Mouse (Mus musculus) lung, adult 2 months (tissue): ENCODE measurements around the gene Hfe2. TPM values are rescaled to one million over a fixed set of nuclear protein-coding genes. Genes with fewer than 3 reads are reported as not detected.
A peak's percentile ranks its signal among the peaks of the same experiment; 100 is the strongest.
"Not testable (repeated sequence)": the region's sequence is repeated elsewhere in the genome, so short reads cannot be mapped to it uniquely, and the experiment has no call there.

ENCODE experiments used
- DNase-seq: peaks from one replicate; pipeline ENCODE4 v3.0.0; 2022
- H3K4me1 ChIP-seq: fragments of 200-500 bp; 2 replicates; pipeline ENCODE4 v1.6.1; 2011; ENCODE audit warnings: low read length; ENCODE audit not compliant: control insufficient read depth, insufficient read depth
- H3K4me3 ChIP-seq: fragments of 200-500 bp; replicated peaks from 2 replicates; pipeline ENCODE3; 2011; ENCODE audit warnings: low read depth, mild to moderate bottlenecking, control low read depth, low read length; ENCODE audit errors: extremely low read depth
- CTCF ChIP-seq: fragments of 200-500 bp; IDR thresholded peaks from 2 replicates; pipeline ENCODE4 v1.5.1; 2011; ENCODE audit warnings: mild to moderate bottlenecking, low read length, control low read depth; ENCODE audit not compliant: insufficient read depth
- POLR2A ChIP-seq: fragments of 200-500 bp; IDR thresholded peaks from 2 replicates; pipeline ENCODE4 v1.6.1; 2011; ENCODE audit warnings: low read depth, mild to moderate bottlenecking, control low read depth, low read length, borderline replicate concordance; ENCODE audit errors: extremely low read depth
- WGBS: fragments of 180-500 bp; shearing (Covaris S2); methylation state at CpG from one replicate; pipeline ENCODE4 v1.1.7; 2018; 5-methylcytosine and 5-hydroxymethylcytosine counted together
- polyA plus RNA-seq: library from polyadenylated mRNA; depleted of rRNA; stranded (reverse); fragments of >200 nt; gene quantifications from 2 replicates; pipeline ENCODE4 v1.2.3, GENCODE M21; 2012

The Hfe2 gene
- polyA plus RNA-seq, 1 experiment = 13.8 TPM

DNA sequence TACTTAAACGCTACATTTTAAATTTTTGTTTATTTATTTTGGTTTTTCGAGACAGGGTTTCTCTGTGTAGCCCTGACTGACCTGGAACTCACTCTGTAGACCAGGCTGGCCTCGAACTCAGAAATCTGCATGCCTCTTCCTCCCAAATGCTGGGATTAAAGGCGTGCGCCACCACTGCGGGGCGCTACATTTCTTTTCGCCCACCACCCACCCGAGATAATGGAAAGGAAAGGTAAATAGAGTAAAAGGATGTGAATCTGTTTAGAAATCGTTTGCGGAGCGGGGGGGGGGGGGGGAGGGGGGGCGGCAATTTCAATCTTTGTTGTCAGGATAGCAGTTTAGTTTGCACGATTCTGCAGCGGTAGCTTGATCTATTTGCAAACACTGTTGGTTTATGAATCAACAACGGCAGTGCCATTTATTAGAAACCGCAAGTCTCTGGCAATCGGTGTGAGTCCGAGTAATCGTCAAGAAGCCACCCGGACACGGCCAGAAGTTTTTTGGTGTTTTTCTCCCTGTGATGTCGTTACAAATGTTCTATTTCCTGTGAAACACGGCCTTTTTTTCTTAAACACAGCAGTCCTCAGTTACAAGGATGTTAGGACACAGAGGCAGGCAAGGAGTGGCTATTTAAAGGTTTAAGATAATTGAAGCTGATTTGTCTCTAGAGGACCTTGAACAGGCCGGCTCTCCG lies 37.2 kb upstream of the Hfe2 start:
- TF ChIP-seq CTCF (peak; percentile 19; the same call in 1 of the 2 replicates), POLR2A (no peak)
- peak; percentile 39 for DNase-seq
- H3K4me3 ChIP-seq = peak overlapping the region; percentile 63
- H3K4me1 ChIP-seq = no peaks in the 10 kb centered on the region
- 2% methylated on average over 26 of the region's 26 CpGs for WGBS

DNA sequence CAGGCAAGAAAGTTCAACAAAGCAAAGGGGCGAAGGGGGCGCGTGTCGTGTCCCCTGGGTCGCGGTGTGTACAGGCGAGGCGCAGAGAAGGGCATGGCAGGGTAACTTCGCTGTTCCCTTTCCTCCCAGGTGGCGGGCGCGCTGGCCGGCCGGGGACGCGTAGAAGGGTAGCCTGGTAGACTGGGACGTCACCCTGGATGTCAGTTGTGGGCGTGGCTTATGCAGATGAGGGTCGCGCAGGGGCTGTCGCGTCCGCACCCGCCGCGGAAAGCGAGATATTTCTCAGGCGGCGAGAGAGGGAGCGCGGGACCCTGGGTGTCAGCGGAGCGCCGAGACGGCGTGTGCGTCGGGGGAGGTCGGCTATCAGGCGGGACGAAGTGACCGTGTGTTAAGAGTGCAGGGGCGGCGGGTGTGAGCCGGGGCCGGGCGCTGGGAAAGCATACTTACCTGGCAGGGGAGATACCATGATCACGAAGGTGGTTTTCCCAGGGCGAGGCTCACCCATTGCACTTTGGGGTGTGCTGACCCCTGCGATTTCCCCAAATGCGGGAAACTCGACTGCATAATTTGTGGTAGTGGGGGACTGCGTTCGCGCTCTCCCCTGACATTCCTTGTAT lies 36.6 kb upstream of the Hfe2 start:
- not testable (repeated sequence) for H3K4me1 ChIP-seq, DNase-seq
- peak overlapping the region; percentile 63 for H3K4me3 ChIP-seq
- WGBS = 4% methylated on average over 6 of the region's 55 CpGs

DNA sequence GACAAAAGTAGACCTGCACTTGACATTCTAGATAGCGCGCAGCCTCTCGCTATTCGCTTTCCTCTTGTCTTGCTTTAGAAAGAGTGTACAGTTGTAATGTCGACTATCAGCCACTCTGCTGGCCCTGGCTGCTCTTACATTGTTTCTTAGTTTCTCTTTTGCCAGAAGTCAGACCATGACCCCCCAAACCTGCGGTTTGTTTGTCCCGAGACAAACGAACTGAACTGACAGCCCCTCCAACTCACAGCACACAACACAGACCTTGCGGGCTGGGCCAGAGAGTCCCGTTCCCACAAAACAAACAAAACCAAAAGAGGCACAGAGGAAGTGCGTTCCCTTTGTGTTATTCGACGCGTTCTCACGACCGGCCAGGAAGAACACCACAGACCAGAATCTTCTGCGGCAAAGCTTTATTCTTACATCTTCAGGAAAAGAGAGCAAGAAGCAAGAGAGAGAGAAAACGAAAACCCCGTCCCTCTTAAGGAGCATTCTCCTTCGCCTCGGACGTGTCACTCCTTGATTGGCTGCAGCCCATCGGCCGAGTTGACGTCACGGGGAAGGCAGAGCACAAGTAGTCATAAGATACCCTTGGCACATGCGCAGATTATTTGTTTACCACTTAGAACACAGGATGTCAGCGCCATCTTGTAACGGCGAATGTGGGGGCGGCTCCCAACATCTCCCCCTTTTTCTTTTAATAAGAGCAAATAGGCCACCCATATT lies 35.9 kb upstream of the Hfe2 start:
- WGBS = under 1% methylated on average over 9 of the region's 31 CpGs
- peak; percentile 31 for DNase-seq

DNA sequence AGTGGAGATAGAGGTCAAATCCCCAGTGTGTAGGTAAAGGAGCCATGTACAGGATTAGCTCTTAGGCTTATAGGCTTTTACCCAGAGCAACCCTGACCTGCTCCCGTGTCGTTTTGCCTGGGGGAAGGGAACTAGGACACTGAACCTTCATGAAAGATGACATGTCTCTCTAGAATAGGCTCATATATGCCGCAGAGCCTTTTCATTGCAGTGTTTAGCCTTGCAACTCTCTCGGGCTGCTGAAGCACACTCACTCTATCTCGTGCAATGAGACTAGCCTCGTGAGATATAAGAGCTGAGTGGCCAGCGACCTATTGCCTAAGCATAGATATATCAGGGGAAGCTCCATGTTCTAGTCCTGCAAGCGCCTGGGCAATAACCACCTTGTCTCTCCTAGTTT lies 35.3 kb upstream of the Hfe2 start:
- not testable (repeated sequence) for DNase-seq, H3K4me3 ChIP-seq, H3K4me1 ChIP-seq
- WGBS = 49% methylated on average over 6 of the region's 8 CpGs

More for the DNA sequence above, 35.9 kb upstream of the Hfe2 start:
- TF ChIP-seq POLR2A = peak; percentile 42; the same call in 1 of the 2 replicates
- peak overlapping the region; percentile 79 for H3K4me3 ChIP-seq
- H3K4me1 ChIP-seq = not testable (repeated sequence)

DNA sequence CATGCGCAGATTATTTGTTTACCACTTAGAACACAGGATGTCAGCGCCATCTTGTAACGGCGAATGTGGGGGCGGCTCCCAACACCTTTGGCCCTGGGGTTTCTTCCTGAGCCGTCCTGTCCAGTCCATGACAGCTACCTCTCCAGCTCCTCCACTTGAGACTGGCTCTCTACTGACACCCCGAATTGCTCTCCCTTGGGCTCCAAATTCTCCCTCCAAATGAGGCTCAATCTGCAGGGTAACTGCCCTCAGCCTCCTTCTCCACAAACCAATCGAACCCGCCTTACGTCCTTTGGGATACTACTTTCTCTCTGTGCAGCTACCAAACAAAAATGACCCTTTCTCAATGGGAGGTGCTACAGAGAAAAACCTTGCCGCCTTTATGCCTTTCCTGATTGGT lies 30.5 kb upstream of the Hfe2 start:
- not testable (repeated sequence) for H3K4me3 ChIP-seq, H3K4me1 ChIP-seq, DNase-seq
- 95% methylated on average over 7 of the region's 11 CpGs for WGBS

DNA sequence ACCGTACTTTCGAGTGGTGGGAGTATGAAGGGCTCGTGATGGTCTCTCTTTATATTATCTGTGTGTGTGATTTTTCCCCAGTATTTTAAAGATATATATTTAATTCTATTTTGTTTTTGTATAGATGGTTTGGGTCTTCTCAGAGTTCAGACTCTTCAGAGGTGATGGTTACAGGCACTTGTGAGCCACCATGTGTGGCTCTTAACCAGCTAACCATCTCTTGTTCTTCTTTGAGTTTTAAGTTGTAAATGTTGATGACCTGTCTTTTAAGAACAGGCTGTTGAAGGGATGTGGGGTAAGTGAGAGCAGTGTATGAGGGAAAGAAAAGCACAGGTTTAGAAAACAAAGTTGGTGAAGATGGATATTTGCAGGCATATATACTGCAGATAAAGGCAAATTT lies 30.1 kb upstream of the Hfe2 start:
- Histone ChIP-seq H3K4me1 (no peaks in the 10 kb centered on the region), H3K4me3 (no peak overlapping the region)
- 96% methylated on average over 3 of the region's 3 CpGs for WGBS
- no peak for DNase-seq
- TF ChIP-seq POLR2A = no peak
- TF ChIP-seq CTCF = no peak

DNA sequence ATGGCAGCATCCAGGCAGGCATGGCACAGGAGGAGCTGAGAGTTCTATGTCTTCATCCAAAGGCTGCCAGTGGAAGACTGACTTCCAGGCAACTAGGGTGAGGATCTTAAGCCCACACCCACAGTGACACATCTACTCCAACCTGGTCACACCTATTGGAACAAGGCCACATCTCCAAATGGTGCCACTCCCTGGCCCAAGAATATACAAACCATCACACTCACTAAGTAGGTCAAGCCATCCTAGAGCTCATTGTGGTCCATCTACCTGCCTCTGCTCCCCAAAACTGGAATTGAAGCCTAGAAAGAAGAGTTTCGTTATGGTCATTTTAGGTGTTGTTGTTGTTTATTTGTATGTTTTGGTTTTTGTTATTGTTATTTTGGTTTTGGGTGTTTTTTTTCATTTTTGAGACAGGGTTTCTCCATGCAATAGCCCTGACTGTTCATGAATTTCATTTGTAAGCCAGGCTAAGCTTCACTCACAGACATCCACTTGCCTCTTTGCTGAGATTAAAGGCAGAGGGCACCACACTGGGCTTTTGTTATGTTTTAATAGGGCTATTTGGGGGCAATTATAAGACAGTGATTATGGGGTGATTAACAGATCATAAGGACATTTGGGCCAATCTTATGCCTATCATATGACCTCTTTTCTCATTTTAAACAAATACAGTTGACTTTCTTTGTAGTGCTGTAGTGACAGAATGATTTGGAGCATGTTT lies 29.3 kb upstream of the Hfe2 start:
- Histone ChIP-seq H3K4me1 (no peaks in the 10 kb centered on the region), H3K4me3 (no peak overlapping the region)
- no peak for DNase-seq
- 97% methylated on average over 1 of the region's 1 CpGs for WGBS
- no peak for TF ChIP-seq CTCF
- TF ChIP-seq POLR2A = no peak

DNA sequence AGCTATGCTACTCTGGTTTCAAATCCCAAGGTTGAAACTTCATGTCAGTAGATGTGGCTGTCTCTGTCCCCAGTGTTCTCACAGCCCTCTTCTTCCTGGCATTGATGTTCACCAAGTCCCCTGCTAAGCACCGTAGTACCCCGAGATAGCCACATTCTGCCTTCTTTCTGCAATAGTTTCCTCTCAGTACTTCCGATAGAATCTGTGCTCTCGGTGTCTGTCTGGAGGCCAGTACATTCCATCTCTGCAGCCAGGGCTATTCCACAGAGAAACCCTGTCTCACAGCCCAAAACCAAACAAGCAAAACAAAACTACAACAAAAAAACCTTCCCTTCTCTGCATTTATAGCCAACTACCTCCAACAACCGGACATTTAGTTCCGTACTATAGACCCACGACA lies 28.8 kb upstream of the Hfe2 start:
- Histone ChIP-seq H3K4me1 (no peaks in the 10 kb centered on the region), H3K4me3 (no peak overlapping the region)
- DNase-seq = no peak
- no peak for TF ChIP-seq CTCF
- TF ChIP-seq POLR2A = no peak
- WGBS = 66% methylated on average over 7 of the region's 7 CpGs

- H3K4me1 ChIP-seq, DNase-seq, H3K4me3 ChIP-seq: not testable (repeated sequence)
- 42% methylated on average over 14 of the region's 14 CpGs for whole genome bisulfite sequencing
Observed at GRCm38 (mm10) chr3:96496620-96497275, 28.2 kb upstream of the Hfe2 start.
